Mouse (Mus musculus) MEL (cell line): Measurements from ENCODE around the gene Taar9. TPM values are rescaled to one million over a fixed set of nuclear protein-coding genes. Genes with fewer than 3 reads are reported as not detected.

ENCODE experiments used
- DNase-seq: peaks from one replicate; pipeline ENCODE4 v3.0.0; 2011; ENCODE audit warnings: low read depth, low spot score
- H3K27ac ChIP-seq: 2 replicates; pipeline ENCODE4 v1.5.1; 2012; ENCODE audit warnings: low read depth, mild to moderate bottlenecking, control low read depth, low read length, moderate library complexity; ENCODE audit not compliant: control insufficient read depth
- H3K27me3 ChIP-seq, 2 experiments: fragments of 150-350 bp in 1 of 2; sonication (generic) in 1 of 2; 2 replicates each; pipeline ENCODE4 v1.6.1; 2012; ENCODE audit warnings: low read length in 2 of 2, mild to moderate bottlenecking in 2 of 2, improper control_type of control experiment in 1 of 2, moderate library complexity in 1 of 2; ENCODE audit not compliant: insufficient read depth in 2 of 2, control insufficient read depth in 1 of 2
- H3K36me3 ChIP-seq, 2 experiments: 2 replicates each; pipeline ENCODE4 v1.6.1; 2012 to 2014; ENCODE audit warnings: low read length in 2 of 2, improper control_type of control experiment in 1 of 2, inconsistent platforms in 1 of 2, mild to moderate bottlenecking in 1 of 2; ENCODE audit not compliant: insufficient read depth in 2 of 2, control insufficient read depth in 1 of 2
- H3K4me1 ChIP-seq, 2 experiments: fragments of 150-350 bp in 1 of 2; sonication (generic) in 1 of 2; 2 replicates each; pipeline ENCODE4 v1.6.1; 2012; ENCODE audit warnings: low read length in 2 of 2, improper control_type of control experiment in 1 of 2, mild to moderate bottlenecking in 1 of 2; ENCODE audit not compliant: insufficient read depth in 2 of 2, control insufficient read depth in 1 of 2
- H3K4me3 ChIP-seq, 2 experiments: fragments of 150-350 bp in 1 of 2; sonication (generic) in 1 of 2; 2 replicates each; pipeline ENCODE4 v1.5.1; 2012; ENCODE audit warnings: low read depth in 2 of 2, low read length in 2 of 2, mild to moderate bottlenecking in 2 of 2, moderate library complexity in 2 of 2, control low read depth in 1 of 2, improper control_type of control experiment in 1 of 2; ENCODE audit not compliant: control insufficient read depth in 1 of 2, insufficient read depth in 1 of 2
- H3K79me2 ChIP-seq: 2 replicates; pipeline ENCODE4 v1.6.1; 2012; ENCODE audit warnings: mild to moderate bottlenecking, low read length, moderate library complexity; ENCODE audit not compliant: control insufficient read depth, poor library complexity, insufficient read depth
- H3K9ac ChIP-seq: 2 replicates; pipeline ENCODE4 v1.6.1; 2012; ENCODE audit warnings: low read depth, mild to moderate bottlenecking, control low read depth, low read length, moderate library complexity; ENCODE audit not compliant: control insufficient read depth, poor library complexity, severe bottlenecking
- H3K9me3 ChIP-seq: fragments of 150-350 bp; sonication (generic); replicated peaks from 2 replicates; pipeline ENCODE4 v1.6.1; 2012; ENCODE audit warnings: mild to moderate bottlenecking, low read length, improper control_type of control experiment, moderate library complexity; ENCODE audit not compliant: insufficient read depth
- CHD1 ChIP-seq: IDR thresholded peaks from 2 replicates; pipeline ENCODE4 v1.6.1; 2012; ENCODE audit warnings: low read depth, mild to moderate bottlenecking, inconsistent platforms, low read length, improper control_type of control experiment
- CHD2 ChIP-seq: IDR thresholded peaks from 2 replicates; pipeline ENCODE4 v1.6.1; 2011; ENCODE audit warnings: low read length, improper control_type of control experiment
- CTCF ChIP-seq, 3 experiments: IDR thresholded peaks in 2 of 3; conservative IDR thresholded peaks in 1 of 3; 2 replicates each; pipeline ENCODE4 v1.5.1; 2011 to 2012; ENCODE audit warnings: low read length in 3 of 3, low read depth in 2 of 3, mild to moderate bottlenecking in 2 of 3, improper control_type of control experiment in 1 of 3, inconsistent platforms in 1 of 3, mixed read lengths in 1 of 3, moderate library complexity in 1 of 3; ENCODE audit not compliant: control insufficient read depth in 1 of 3, insufficient read depth in 1 of 3, poor library complexity in 1 of 3, severe bottlenecking in 1 of 3
- EP300 ChIP-seq, 2 experiments: IDR thresholded peaks; 2 replicates each; pipeline ENCODE4 v1.6.1; 2011; ENCODE audit warnings: improper control_type of control experiment in 2 of 2, low read length in 2 of 2, low read depth in 1 of 2, mild to moderate bottlenecking in 1 of 2
- ETS1 ChIP-seq: IDR thresholded peaks from 2 replicates; pipeline ENCODE4 v1.6.1; 2012; ENCODE audit warnings: low read depth, mild to moderate bottlenecking, inconsistent platforms, low read length, improper control_type of control experiment, moderate library complexity
- GABPA ChIP-seq: IDR thresholded peaks from 2 replicates; pipeline ENCODE4 v1.6.1; 2012; ENCODE audit warnings: low read depth, mild to moderate bottlenecking, inconsistent platforms, low read length, improper control_type of control experiment, moderate library complexity
- HCFC1 ChIP-seq: IDR thresholded peaks from 2 replicates; pipeline ENCODE4 v1.6.1; 2012; ENCODE audit warnings: low read depth, mild to moderate bottlenecking, inconsistent platforms, low read length, improper control_type of control experiment, moderate library complexity
- KAT2A ChIP-seq: conservative IDR thresholded peaks from 2 replicates; pipeline ENCODE4 v1.6.1; 2012; ENCODE audit warnings: low read depth, low read length, improper control_type of control experiment, inconsistent platforms
- MAX ChIP-seq: IDR thresholded peaks from 2 replicates; pipeline ENCODE4 v1.6.1; 2011; ENCODE audit warnings: low read length, improper control_type of control experiment
- MYB ChIP-seq: IDR thresholded peaks from 2 replicates; pipeline ENCODE4 v1.6.1; 2011; ENCODE audit warnings: mild to moderate bottlenecking, low read depth, low read length, improper control_type of control experiment
- NRF1 ChIP-seq: IDR thresholded peaks from 2 replicates; pipeline ENCODE4 v1.6.1; 2014; ENCODE audit warnings: low read depth, mild to moderate bottlenecking, inconsistent platforms, low read length, improper control_type of control experiment, moderate library complexity; ENCODE audit not compliant: poor library complexity, insufficient read depth, severe bottlenecking
- POLR2AphosphoS2 ChIP-seq: IDR thresholded peaks from 2 replicates; pipeline ENCODE4 v1.6.1; 2011; ENCODE audit warnings: low read length, improper control_type of control experiment
- RAD21 ChIP-seq: IDR thresholded peaks from 2 replicates; pipeline ENCODE4 v1.6.1; 2011; ENCODE audit warnings: mild to moderate bottlenecking, low read depth, low read length, improper control_type of control experiment
- RCOR1 ChIP-seq: IDR thresholded peaks from 2 replicates; pipeline ENCODE4 v1.6.1; 2012; ENCODE audit warnings: low read depth, mild to moderate bottlenecking, inconsistent platforms, low read length, improper control_type of control experiment
- SMC3 ChIP-seq: IDR thresholded peaks from 2 replicates; pipeline ENCODE4 v1.6.1; 2011; ENCODE audit warnings: low read depth, low read length, improper control_type of control experiment
- TAL1 ChIP-seq: IDR thresholded peaks from 2 replicates; pipeline ENCODE4 v1.6.1; 2012; ENCODE audit warnings: mild to moderate bottlenecking, inconsistent platforms, low read length, moderate library complexity, mixed read lengths
- TBP ChIP-seq: IDR thresholded peaks from 2 replicates; pipeline ENCODE4 v1.8.0; 2011; ENCODE audit warnings: low read depth, low read length, improper control_type of control experiment
- UBTF ChIP-seq: IDR thresholded peaks from 2 replicates; pipeline ENCODE4 v1.6.1; 2012; ENCODE audit warnings: low read depth, mild to moderate bottlenecking, inconsistent platforms, low read length, improper control_type of control experiment, moderate library complexity, borderline replicate concordance; ENCODE audit not compliant: insufficient read depth
- USF2 ChIP-seq, 2 experiments: IDR thresholded peaks; 2 replicates each; pipeline ENCODE4 v1.6.1; 2011 to 2012; ENCODE audit warnings: improper control_type of control experiment in 2 of 2, low read length in 2 of 2, borderline replicate concordance in 1 of 2, inconsistent platforms in 1 of 2, low read depth in 1 of 2, mild to moderate bottlenecking in 1 of 2; ENCODE audit not compliant: insufficient read depth in 1 of 2
- ZMIZ1 ChIP-seq: IDR thresholded peaks from 2 replicates; pipeline ENCODE4 v1.6.1; 2012; ENCODE audit warnings: low read depth, mild to moderate bottlenecking, inconsistent platforms, low read length, improper control_type of control experiment, moderate library complexity
- polyA plus RNA-seq, 2 experiments: library from polyadenylated mRNA; stranded (reverse) in 1 of 2; unstranded in 1 of 2; fragments of >175 nt in 1 of 2; fragments of >200 nt in 1 of 2; gene quantifications; 2 replicates each; pipeline versions ENCODE4 v1.2.1 to v1.2.4; 2012; ENCODE audit warnings: low replicate concordance in 2 of 2, low read depth in 1 of 2; ENCODE audit not compliant: insufficient read length in 2 of 2, insufficient read depth in 1 of 2, missing spikeins in 1 of 2
- total RNA-seq: library from RNA; depleted of rRNA; stranded (reverse); fragments of 300-350 nt; gene quantifications from 2 replicates; pipeline ENCODE4 v1.2.3, GENCODE M21; 2012; rRNA removed

Taar9 gene
- total and polyA plus RNA-seq, 3 experiments = not detected

GRCm38 (mm10) chr10:24058986-24059385 is 50.3 kb downstream of the Taar9 start:
- no peak overlapping the region for H3K9ac ChIP-seq
- H3K4me3 ChIP-seq = no peak overlapping the region
- no peaks in the 10 kb centered on the region for H3K79me2 ChIP-seq
- no peaks in the 10 kb centered on the region for H3K9me3 ChIP-seq
- H3K4me1 ChIP-seq = no peaks in the 10 kb centered on the region
- H3K36me3 ChIP-seq = no peaks in the 10 kb centered on the region
- TF ChIP-seq ZMIZ1 (no peak), NRF1 (no peak), MYB (no peak), TBP (no peak), TAL1 (no peak), ETS1 (no peak), USF2 (IDR thresholded peaks at IDR 0.05; ENCODE audit: borderline replicate concordance in 1 of 2, insufficient read depth in 1 of 2, low read depth in 1 of 2, low read length in 2 of 2) (no peak), RAD21 (no peak), CTCF (IDR thresholded peaks at IDR 0.05 in 2 of 3, conservative IDR thresholded peaks at IDR 0.05 in 1 of 3; ENCODE audit: control insufficient read depth in 1 of 3, insufficient read depth in 1 of 3, low read depth in 2 of 3, low read length in 3 of 3, poor library complexity in 1 of 3, severe bottlenecking in 1 of 3) (no peak), RCOR1 (no peak), EP300 (IDR thresholded peaks at IDR 0.05; ENCODE audit: low read depth in 1 of 2, low read length in 2 of 2) (no peak), CHD2 (no peak), KAT2A (no peak), UBTF (no peak), GABPA (no peak), CHD1 (no peak), MAX (no peak), POLR2AphosphoS2 (no peak), SMC3 (no peak), HCFC1 (no peak)
- DNase-seq = no peak
- H3K27me3 ChIP-seq = no peaks in the 10 kb centered on the region
- H3K27ac ChIP-seq = no peak overlapping the region

Other genes starting within 250 kb of the Taar9 start
- not detected in 2 replicates for gene Vnn1, start 214.8 kb downstream of the Taar9 start, total RNA-seq
- not detected for gene Vnn1, start 214.8 kb downstream of the Taar9 start, polyA plus RNA-seq
- gene Taar1, start 189.2 kb downstream of the Taar9 start, total RNA-seq = not detected in 2 replicates
- gene Taar1, start 189.2 kb downstream of the Taar9 start, polyA plus RNA-seq = not detected
- gene Taar2, start 171.0 kb downstream of the Taar9 start, total RNA-seq = not detected in 2 replicates
- gene Taar2, start 171.0 kb downstream of the Taar9 start, polyA plus RNA-seq = not detected
- not detected in 2 replicates for gene Taar3, start 160.0 kb downstream of the Taar9 start, total RNA-seq
- gene Taar3, start 160.0 kb downstream of the Taar9 start, polyA plus RNA-seq = not detected
- gene Taar4, start 149.0 kb downstream of the Taar9 start, total RNA-seq = not detected in 2 replicates
- gene Taar4, start 149.0 kb downstream of the Taar9 start, polyA plus RNA-seq = not detected
- gene Taar5, start 138.8 kb downstream of the Taar9 start, total RNA-seq = not detected in 2 replicates
- not detected for gene Taar5, start 138.8 kb downstream of the Taar9 start, polyA plus RNA-seq
- gene Taar6, start 123.9 kb downstream of the Taar9 start, total RNA-seq = not detected in 2 replicates
- gene Taar6, start 123.9 kb downstream of the Taar9 start, polyA plus RNA-seq = not detected
- not detected in 2 replicates for gene Taar7a, start 116.1 kb downstream of the Taar9 start, total RNA-seq
- gene Taar7a, start 116.1 kb downstream of the Taar9 start, polyA plus RNA-seq = not detected
- not detected in 2 replicates for gene Taar7b, start 109.6 kb downstream of the Taar9 start, total RNA-seq
- gene Taar7b, start 109.6 kb downstream of the Taar9 start, polyA plus RNA-seq = not detected
- not detected in 2 replicates for gene Taar7d, start 82.3 kb downstream of the Taar9 start, total RNA-seq
- not detected for gene Taar7d, start 82.3 kb downstream of the Taar9 start, polyA plus RNA-seq
- gene Taar7e, start 71.9 kb downstream of the Taar9 start, total RNA-seq = not detected in 2 replicates
- not detected for gene Taar7e, start 71.9 kb downstream of the Taar9 start, polyA plus RNA-seq
- gene Taar7f, start 60.0 kb downstream of the Taar9 start, total RNA-seq = not detected in 2 replicates
- not detected for gene Taar7f, start 60.0 kb downstream of the Taar9 start, polyA plus RNA-seq
- gene Taar8a, start 33.0 kb downstream of the Taar9 start, total RNA-seq = not detected in 2 replicates
- not detected for gene Taar8a, start 33.0 kb downstream of the Taar9 start, polyA plus RNA-seq
- not detected in 2 replicates for gene Taar8b, start 17.2 kb downstream of the Taar9 start, total RNA-seq
- not detected for gene Taar8b, start 17.2 kb downstream of the Taar9 start, polyA plus RNA-seq
- not detected in 2 replicates for gene Taar8c, start 7.6 kb downstream of the Taar9 start, total RNA-seq
- gene Taar8c, start 7.6 kb downstream of the Taar9 start, polyA plus RNA-seq = not detected
- gene Stx7, start 39.8 kb upstream of the Taar9 start, total RNA-seq = 32.6 and 36.1 TPM in 2 replicates
- 10 to 100 TPM in 1 of 2 experiments, not detected in 1; 37.7 TPM for gene Stx7, start 39.8 kb upstream of the Taar9 start, polyA plus RNA-seq
- not detected in 2 replicates for gene Moxd1, start 114.0 kb upstream of the Taar9 start, total RNA-seq
- not detected for gene Moxd1, start 114.0 kb upstream of the Taar9 start, polyA plus RNA-seq